Mouse (Mus musculus) small intestine, adult 2 months (tissue): ENCODE data around the gene Lims1.

Experiments
- CTCF ChIP-seq: fragments of 200-500 bp; IDR thresholded peaks from 2 replicates; pipeline ENCODE4 v1.5.1; 2012; ENCODE audit warnings: low read depth, mild to moderate bottlenecking, control low read depth, inconsistent platforms, low read length, moderate library complexity, mixed read lengths; ENCODE audit not compliant: insufficient replicate concordance, insufficient read length; ENCODE audit errors: extremely low read depth
- POLR2A ChIP-seq: fragments of 200-500 bp; IDR thresholded peaks from 2 replicates; pipeline ENCODE4 v1.6.1; 2012; ENCODE audit warnings: low read depth, mild to moderate bottlenecking, control low read depth, inconsistent platforms, low read length, moderate library complexity

DNA sequence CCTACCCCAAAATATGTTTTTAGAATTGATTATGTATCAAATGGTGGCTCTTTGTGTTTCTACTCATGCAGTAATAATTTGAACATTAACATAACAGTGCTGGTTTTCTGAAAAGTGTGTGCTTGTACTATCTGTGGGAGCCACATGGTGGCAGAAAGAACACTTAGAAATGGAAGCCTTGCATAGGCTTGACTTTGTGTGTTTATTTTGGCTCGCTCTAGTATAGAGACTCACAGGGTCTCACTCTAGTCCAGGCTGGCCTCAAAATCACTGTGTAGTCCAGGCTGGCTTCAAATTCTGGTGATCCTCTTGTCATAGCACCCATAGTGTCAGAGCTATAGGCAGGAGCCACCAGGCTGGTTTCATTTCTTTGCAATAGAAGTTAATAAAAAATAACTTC, 39.5 kb downstream of the Lims1 start:
- TF ChIP-seq CTCF (no peak), POLR2A (no peak)
